In the genomic region with DNA sequence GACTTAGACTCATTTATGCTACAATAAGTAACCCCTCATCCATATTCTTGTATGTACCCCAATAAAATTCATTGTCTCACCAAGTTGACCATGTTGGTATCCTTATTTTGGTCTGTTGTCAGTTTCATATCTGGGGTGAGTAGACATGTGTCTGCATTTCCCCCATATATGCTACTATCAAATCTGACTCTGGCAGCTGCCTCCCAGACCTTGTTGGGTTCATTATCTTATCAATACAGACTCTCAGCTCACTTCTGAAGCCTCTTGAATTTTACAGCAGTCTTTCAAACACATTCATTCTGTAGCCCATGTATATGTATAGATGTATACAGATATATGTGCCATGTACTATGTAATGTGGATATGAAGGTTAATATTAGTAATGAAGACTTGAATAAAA, we compare ENCODE assay signal across 18 mouse cellular contexts.
DNase-seq lines count a peak whose midpoint lies in the region; ATAC-seq lines count a peak whose summit lies in the region.
"Had no signal": no experiment of that assay in that cellular context is flagged by ENCODE, and none has a peak within 500 bp of the region (broad histone marks: within the 10 kb centered on the region; RNA-seq: fewer than 3 reads in every experiment).

No protein-coding gene starts in this region.

- H3K9me3 ChIP-seq in neural tube, embryonic 11.5 days (ENCODE audit: control insufficient read depth, low read length), result no peaks in the 10 kb centered on the region
- H3K9me3 ChIP-seq in liver, embryonic 11.5 days (ENCODE audit: control insufficient read depth, low read length), result no peaks in the 10 kb centered on the region
- no peaks in the 10 kb centered on the region for H3K9me3 ChIP-seq in forebrain, embryonic 10.5 days
- H3K9me3 ChIP-seq: G1E; hindbrain, embryonic 13.5 days; limb, embryonic 12.5 days; neural tube, embryonic 13.5 days had no signal

- no peak overlapping the region for H3K9ac ChIP-seq in neural tube, embryonic 11.5 days (ENCODE audit: low read length)
- H3K9ac ChIP-seq in liver, embryonic 11.5 days (ENCODE audit: low read depth, low read length), result no peak overlapping the region
- H3K9ac ChIP-seq: hindbrain, embryonic 13.5 days; limb, embryonic 12.5 days; neural tube, embryonic 13.5 days had no signal

- no peak overlapping the region for H3K4me2 ChIP-seq in neural tube, embryonic 11.5 days (ENCODE audit: low read depth)
- H3K4me2 ChIP-seq in liver, embryonic 11.5 days, result no peak overlapping the region
- H3K4me2 ChIP-seq: hindbrain, embryonic 13.5 days; limb, embryonic 12.5 days; neural tube, embryonic 13.5 days had no signal

- H3K27me3 ChIP-seq in neural tube, embryonic 11.5 days (ENCODE audit: control insufficient read depth, insufficient read depth, low read length), result no peaks in the 10 kb centered on the region
- no peaks in the 10 kb centered on the region for H3K27me3 ChIP-seq in liver, embryonic 11.5 days (replicated peaks; ENCODE audit: control insufficient read depth, insufficient read depth, low read length)
- H3K27me3 ChIP-seq in forebrain, embryonic 10.5 days (ENCODE audit: poor library complexity, severe bottlenecking), result peaks cover 19% of the 10 kb centered on the region
- H3K27me3 ChIP-seq: hindbrain, embryonic 13.5 days; limb, embryonic 12.5 days; neural tube, embryonic 13.5 days had no signal

- H3K36me3 ChIP-seq in neural tube, embryonic 11.5 days (ENCODE audit: control insufficient read depth, insufficient read depth, low read length), result no peaks in the 10 kb centered on the region
- no peaks in the 10 kb centered on the region for H3K36me3 ChIP-seq in liver, embryonic 11.5 days (ENCODE audit: control insufficient read depth, insufficient read depth, low read length)
- H3K36me3 ChIP-seq in forebrain, embryonic 10.5 days (replicated peaks), result no peaks in the 10 kb centered on the region
- H3K36me3 ChIP-seq: G1E; hindbrain, embryonic 13.5 days; limb, embryonic 12.5 days; neural tube, embryonic 13.5 days had no signal

- no peak overlapping the region for H3K27ac ChIP-seq in neural tube, embryonic 11.5 days (ENCODE audit: low read depth, low read length)
- no peak overlapping the region for H3K27ac ChIP-seq in liver, embryonic 11.5 days (ENCODE audit: low read depth, low read length)
- H3K27ac ChIP-seq in forebrain, embryonic 10.5 days, result no peak overlapping the region
- H3K27ac ChIP-seq: hindbrain, embryonic 13.5 days; limb, embryonic 12.5 days; neural tube, embryonic 13.5 days had no signal

- DNase-seq in neural tube, embryonic 11.5 days (ENCODE audit: low spot score), result no peak
- DNase-seq in neural tube, embryonic 10.5 days (ENCODE audit: extremely low spot score, low spot score), result no peak
- no peak for DNase-seq in liver, embryonic 11.5 days (ENCODE audit: low spot score)
- DNase-seq in forebrain, embryonic 10.5 days (ENCODE audit: extremely low spot score, low spot score), result no peak
- no peak for DNase-seq in embryo, embryonic 11 days
- DNase-seq in left cerebral cortex, adult 9 months (ENCODE audit: low spot score in 2 of 2), result no peak
- DNase-seq: cerebellum, adult 18-20 months; kidney, postnatal 10 days; lung, postnatal 10 days; right cerebral cortex, postnatal 14 days had no signal

- H3K4me3 ChIP-seq in neural tube, embryonic 11.5 days (ENCODE audit: low read depth, low read length), result no peak overlapping the region
- H3K4me3 ChIP-seq in liver, embryonic 11.5 days (ENCODE audit: low read depth, low read length), result no peak overlapping the region
- H3K4me3 ChIP-seq in forebrain, embryonic 10.5 days, result no peak overlapping the region
- H3K4me3 ChIP-seq: hindbrain, embryonic 13.5 days; limb, embryonic 12.5 days; neural tube, embryonic 13.5 days had no signal

- no peaks in the 10 kb centered on the region for H3K4me1 ChIP-seq in neural tube, embryonic 11.5 days (ENCODE audit: control insufficient read depth, insufficient read depth, low read length)
- peaks cover 10% of the 10 kb centered on the region for H3K4me1 ChIP-seq in liver, embryonic 11.5 days (replicated peaks; ENCODE audit: control insufficient read depth, insufficient read depth, low read length)
- H3K4me1 ChIP-seq in forebrain, embryonic 10.5 days, result peaks cover 9% of the 10 kb centered on the region
- H3K4me1 ChIP-seq: hindbrain, embryonic 13.5 days; neural tube, embryonic 13.5 days had no signal

- 0 out of 2 replicates have a peak, but pooled peaks have one; percentile 21 for ATAC-seq in neural tube, embryonic 11.5 days (ENCODE audit: insufficient read depth, low FRiP score, low TSS enrichment)
- peak; percentile 42; the same call in 1 of the 2 replicates for ATAC-seq in common myeloid progenitor, adult 5-6 weeks (replicated peaks; ENCODE audit: low read depth, poor library complexity, severe bottlenecking)
- ATAC-seq in liver, embryonic 11.5 days (replicated peaks; ENCODE audit: low FRiP score), result peak; percentile 93
- peak; percentile 95 for ATAC-seq in megakaryocyte-erythroid progenitor cell, adult 5-6 weeks (replicated peaks; ENCODE audit: low FRiP score, low TSS enrichment, poor library complexity, severe bottlenecking)
- ATAC-seq: CD4-positive, CD25-positive, alpha-beta regulatory T cell, adult 4 months; forebrain, embryonic 14.5 days had no signal

Comparison
In these comparisons a context has a peak if more than half of its experiments do, and no peak if none do; other contexts are left out.
1. ATAC-seq: peak in every context shown above with its lines; median percentile 95 in megakaryocyte-erythroid progenitor cell, adult 5-6 weeks; 93 in liver, embryonic 11.5 days; 42 in common myeloid progenitor, adult 5-6 weeks; 21 in neural tube, embryonic 11.5 days.